Mouse (Mus musculus): ENCODE results near the gene Sv2b.

The Sv2b gene

DNA sequence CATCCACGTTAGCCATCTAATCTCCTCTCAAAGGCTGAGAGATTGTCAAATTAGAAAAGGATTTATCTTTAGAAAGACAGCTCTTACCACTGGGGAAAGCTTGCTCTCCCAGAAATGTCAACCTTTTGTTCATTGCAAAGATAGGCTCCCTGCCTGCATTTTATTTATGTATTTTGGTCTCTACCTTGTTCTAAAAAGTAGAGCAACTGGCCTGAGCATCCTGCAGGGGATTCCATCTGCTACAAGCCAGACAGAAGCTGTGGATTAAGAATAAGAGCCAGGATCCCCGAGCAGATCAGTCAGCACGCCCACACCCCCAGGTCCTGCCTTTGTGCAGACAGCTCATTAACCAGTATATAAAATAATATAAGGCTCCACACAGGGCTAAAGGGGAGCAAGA lies 16.8 kb downstream of the Sv2b start:
- DNase-seq (ENCODE audit: low read depth, low spot score), result no peak

DNA sequence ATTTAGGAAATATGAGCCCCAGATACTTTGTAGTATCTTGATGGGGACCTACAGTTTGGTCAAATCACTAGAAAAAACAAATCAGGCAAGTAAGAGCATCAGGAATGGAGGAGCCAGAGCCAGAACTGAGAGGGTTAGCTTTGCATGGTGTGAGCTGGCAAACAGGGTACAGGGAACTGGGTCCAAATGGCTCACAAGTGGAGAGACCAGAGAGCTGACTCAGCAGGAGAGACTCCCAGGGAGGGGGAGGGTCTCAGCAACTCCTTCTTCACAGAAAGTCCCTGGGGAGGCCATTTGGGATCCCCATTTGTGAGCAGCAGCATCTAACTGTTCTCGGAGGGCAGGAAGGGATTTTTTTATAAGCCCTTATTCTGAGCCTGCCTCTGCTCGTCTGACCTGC lies 18.5 kb downstream of the Sv2b start:
- DNase-seq (ENCODE audit: low read depth, low spot score), result no peak

- no peak for DNase-seq (ENCODE audit: low read depth, low spot score)
These were observed 21.8 kb downstream of the Sv2b start for GRCm38 (mm10) chr7:75287237-75287636.

- peak; percentile 4 for DNase-seq (ENCODE audit: low read depth, low spot score)
These were observed 26.1 kb downstream of the Sv2b start for GRCm38 (mm10) chr7:75282951-75283350.

DNA sequence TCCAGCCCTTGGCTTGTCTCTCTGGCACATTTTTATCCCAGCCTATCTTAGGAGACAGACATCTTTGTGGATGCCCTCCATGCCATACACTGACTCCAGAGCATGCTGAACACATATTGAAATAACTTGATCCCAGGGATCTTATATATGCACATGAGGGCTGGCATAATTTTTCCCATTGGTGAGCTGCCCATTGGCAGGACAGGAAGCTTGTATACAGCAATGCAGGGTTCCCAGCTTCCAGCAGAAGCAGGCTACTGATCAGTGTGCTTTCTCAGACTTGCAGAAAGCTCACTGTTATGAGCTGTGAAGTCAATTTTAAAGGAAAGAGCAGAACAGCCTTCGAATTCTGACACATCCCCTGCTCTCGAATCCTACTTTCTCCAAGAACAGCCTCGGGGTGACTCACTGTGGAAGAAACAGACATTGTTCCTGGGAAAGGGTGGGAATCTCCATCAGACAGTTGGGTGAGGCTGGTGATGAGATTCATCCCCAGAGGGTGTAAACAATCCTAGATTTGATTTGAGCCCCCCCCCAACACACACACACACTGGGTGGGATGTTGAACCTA lies 26.9 kb downstream of the Sv2b start:
- no peak for DNase-seq (ENCODE audit: low read depth, low spot score)

GRCm38 (mm10) chr7:75281106-75281505 lies 28.0 kb downstream of the Sv2b start:
- no peak for DNase-seq (ENCODE audit: low read depth, low spot score)

- DNase-seq (ENCODE audit: low read depth, low spot score), result peak; percentile 4
These were observed 31.2 kb downstream of the Sv2b start for GRCm38 (mm10) chr7:75277847-75278246.

DNA sequence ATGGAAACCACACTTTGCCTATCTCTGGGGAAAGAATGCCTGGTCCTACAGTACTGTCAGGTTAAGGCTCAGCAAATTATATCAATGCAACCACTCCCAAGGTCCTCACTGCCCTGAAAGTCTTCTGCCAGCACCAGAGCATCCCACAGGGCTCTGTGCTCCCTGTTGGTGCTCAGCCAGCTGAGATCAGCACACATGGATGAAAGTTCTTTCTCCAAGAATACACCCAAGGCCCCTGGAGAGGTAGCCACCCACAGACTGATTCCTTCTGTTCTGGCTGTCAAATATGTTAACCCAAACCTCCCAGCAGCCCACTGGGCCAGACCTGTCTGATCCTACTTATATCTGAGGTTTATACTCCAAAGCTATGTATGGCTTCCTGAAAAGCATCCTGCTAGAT lies 32.3 kb downstream of the Sv2b start:
- no peak for DNase-seq (ENCODE audit: low read depth, low spot score)

DNA sequence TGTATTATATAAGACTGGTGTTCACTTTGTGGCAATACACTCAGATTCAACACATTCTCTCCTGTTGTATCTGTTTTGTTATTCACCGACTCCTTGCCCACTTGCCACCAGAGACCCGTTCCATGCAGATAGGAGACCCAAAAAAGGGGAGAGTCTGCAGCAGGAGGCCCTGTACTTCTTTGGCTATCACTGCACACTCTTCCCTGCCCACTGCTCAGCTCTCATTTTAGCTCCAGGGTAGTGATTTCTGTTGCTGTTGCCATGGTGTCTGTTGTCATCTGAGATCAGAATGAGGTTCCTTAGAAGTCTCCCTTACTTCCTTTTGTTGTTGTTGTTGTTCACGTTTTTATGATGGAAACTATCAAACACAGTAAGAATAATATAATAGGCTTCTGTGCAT lies 34.5 kb downstream of the Sv2b start:
- DNase-seq (ENCODE audit: low read depth, low spot score), result no peak

DNA sequence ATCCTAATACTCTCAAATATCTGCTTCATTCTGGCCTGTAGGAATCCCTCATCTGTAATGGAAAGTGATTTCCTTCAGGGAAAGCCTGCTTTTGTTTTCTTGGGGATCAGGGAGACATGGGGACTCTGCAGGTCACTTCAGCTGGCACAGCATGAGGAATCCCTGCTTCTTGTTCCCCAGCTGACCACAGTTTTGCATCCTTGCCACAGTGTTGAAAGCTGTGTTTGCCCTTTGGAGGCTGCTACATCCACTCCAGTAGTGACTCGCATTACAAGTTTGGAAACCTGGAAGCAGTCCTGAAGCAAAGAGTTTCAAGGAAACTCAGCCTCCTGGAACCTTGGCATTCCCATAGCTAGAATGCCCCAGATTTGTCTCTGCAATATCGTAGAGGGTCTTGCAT lies 35.4 kb downstream of the Sv2b start:
- no peak for DNase-seq (ENCODE audit: low read depth, low spot score)

- DNase-seq (ENCODE audit: low read depth, low spot score), result no peak
These were observed 37.1 kb downstream of the Sv2b start for GRCm38 (mm10) chr7:75271921-75272381.

DNA sequence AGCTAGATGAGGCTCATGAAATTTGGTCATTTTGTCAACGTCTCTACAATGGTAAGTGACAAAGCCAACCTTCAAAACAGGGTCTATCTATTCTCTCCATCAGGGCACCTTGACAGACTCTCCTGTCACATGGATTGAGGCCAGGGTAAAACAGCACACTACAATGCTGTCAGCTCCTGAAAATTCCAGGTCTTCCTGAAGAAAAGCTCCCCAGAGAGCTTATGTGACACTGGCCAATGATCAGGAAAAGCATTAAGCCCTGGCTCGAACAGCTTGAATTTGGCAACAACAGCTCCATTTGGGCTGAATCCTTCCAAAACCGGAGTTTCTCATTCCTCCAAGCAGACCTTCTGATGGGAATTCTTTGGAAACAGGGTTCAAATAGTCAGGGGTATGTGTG lies 37.8 kb downstream of the Sv2b start:
- no peak for DNase-seq (ENCODE audit: low read depth, low spot score)

- no peak for DNase-seq (ENCODE audit: low read depth, low spot score)
These were observed 41.8 kb downstream of the Sv2b start for GRCm38 (mm10) chr7:75267236-75267635.

DNA sequence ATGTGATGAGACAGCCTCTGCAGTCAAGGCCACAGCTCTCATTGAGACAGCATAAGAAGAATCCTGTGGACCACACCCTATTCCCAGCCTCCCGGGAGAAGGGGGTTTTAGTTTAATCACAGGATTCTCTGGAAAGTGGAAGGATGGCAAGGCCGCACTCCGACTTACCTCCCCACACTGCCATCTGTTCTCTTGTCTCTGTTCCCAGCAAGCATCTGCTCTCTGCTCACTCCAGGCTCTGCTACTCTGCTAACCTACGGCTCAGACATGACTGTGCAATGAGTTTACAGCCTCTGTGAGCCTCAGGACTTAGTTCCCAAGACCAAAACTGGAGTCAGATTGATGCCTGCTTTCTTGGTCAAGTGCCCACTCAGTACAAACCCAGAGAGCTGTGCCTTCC lies 43.8 kb downstream of the Sv2b start:
- DNase-seq (ENCODE audit: low read depth, low spot score), result no peak

DNA sequence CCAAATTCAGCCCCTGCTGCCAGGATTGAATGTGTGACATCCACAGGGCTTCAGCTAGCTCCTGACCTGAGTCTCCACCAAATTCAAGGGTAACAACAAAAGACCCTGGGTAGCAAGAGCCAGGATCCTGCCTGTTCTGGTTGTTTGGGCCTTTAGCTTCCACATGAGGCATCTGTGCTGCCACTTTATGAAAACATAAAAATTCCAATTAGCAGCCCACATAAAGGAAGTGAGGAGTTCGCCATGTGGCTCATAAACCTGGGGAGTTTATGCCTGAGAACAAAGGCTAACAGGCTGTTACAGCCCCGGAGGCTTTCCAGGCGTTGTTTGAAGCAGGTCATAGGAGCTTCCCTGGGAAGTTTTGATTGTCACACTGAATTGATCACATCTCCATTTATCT lies 49.1 kb downstream of the Sv2b start:
- no peak for DNase-seq (ENCODE audit: low read depth, low spot score)

DNA sequence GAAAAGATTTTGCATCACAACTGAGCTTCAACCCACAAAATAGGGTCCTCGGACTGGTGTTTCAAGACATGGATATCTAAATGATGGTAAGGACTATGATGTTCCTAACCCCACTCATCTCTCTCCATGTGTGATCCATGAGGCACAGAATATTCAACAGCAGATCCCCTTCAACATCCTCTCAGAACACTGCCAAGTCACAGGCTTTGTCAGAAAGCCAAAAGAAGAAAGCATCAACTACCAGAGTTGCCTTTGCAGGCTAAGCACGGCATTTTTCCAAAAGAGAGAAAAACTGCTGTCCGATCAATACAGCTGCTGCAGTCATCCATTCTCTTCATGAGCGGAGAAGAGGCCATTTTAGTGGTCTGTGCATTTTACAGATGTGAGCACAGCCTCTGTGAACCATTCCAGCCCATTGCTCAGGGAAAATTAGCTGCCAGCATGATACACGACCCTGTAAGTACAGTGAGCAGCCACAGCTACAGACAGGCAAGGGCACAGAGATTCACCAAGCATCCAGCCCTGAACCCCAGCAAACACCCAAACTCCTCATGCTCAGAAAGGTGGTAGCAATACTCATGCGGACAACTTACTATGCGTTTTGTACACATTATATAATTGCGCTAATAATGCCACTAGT lies 55.3 kb downstream of the Sv2b start:
- no peak for DNase-seq (ENCODE audit: low read depth, low spot score)

GRCm38 (mm10) chr7:75240754-75241507 lies 68.1 kb downstream of the Sv2b start:
- DNase-seq (ENCODE audit: low read depth, low spot score), result no peak

- no peak for DNase-seq (ENCODE audit: low read depth, low spot score)
These were observed 72.7 kb downstream of the Sv2b start for GRCm38 (mm10) chr7:75236386-75236785.

- no peak for DNase-seq (ENCODE audit: low read depth, low spot score)
These were observed 84.9 kb downstream of the Sv2b start for GRCm38 (mm10) chr7:75224206-75224605.

- DNase-seq (ENCODE audit: low read depth, low spot score), result no peak
These were observed 86.2 kb downstream of the Sv2b start for GRCm38 (mm10) chr7:75222704-75223431.

DNA sequence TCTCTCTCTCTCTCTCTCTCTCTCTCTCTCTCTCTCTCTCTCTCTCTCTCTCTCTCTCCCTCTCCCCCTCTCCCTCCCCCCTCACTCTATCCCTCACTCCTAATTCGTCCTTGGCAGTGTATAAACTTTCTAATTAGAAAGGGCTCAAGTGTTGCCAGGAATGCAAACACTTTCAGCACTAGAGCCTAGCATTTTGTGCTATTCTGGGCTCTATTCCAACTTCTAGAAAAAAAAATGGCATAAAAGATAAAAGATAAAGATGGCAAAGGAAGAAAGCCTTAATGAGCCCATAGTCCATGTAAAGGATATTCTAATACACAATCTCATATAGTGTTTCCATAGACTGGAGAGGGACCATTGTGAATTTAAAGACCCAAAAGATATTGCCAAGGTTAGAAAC lies 88.3 kb downstream of the Sv2b start:
- no peak for DNase-seq (ENCODE audit: low read depth, low spot score)

GRCm38 (mm10) chr7:75220296-75220695 lies 88.8 kb downstream of the Sv2b start:
- DNase-seq (ENCODE audit: low read depth, low spot score), result no peak
